Mouse (Mus musculus): ENCODE measurements around the gene Gnpat.

GRCm38 (mm10) chr8:124863729-124864128, 896 bp downstream of the Gnpat start:
- TF ChIP-seq CTCF (conservative IDR thresholded peaks at IDR 0.05; ENCODE audit: low read length) (no peak), NANOG (IDR thresholded peaks at IDR 0.05; ENCODE audit: borderline replicate concordance, low read length) (no peak)
